Mouse (Mus musculus) embryonic facial prominence, embryonic 11.5 days (tissue): ENCODE data around the gene Btbd3. TPM values are rescaled to one million over a fixed set of nuclear protein-coding genes. Genes with fewer than 3 reads are reported as not detected.

ENCODE experiments used
- ATAC-seq: fragments of 200-750 bp; cut with Nextera tagmentation; replicated peaks from 2 replicates; pipeline ENCODE4 v1.8.0; 2017; ENCODE audit warnings: low read depth; ENCODE audit not compliant: insufficient number of reproducible peaks, low FRiP score, low TSS enrichment
- DNase-seq: peaks from one replicate; pipeline ENCODE4 v3.0.0-alpha.2; 2015; ENCODE audit warnings: low spot score
- H3K27ac ChIP-seq: fragments of 300-500 bp; sonication (generic); replicated peaks from 2 replicates; pipeline ENCODE4 v1.5.1; 2014; ENCODE audit warnings: mild to moderate bottlenecking, low read depth, low read length, control low read depth
- H3K27me3 ChIP-seq: fragments of 300-500 bp; sonication (generic); 2 replicates; pipeline ENCODE4 v1.6.1; 2014; ENCODE audit warnings: mild to moderate bottlenecking, low read length, moderate library complexity, mixed read lengths; ENCODE audit not compliant: control insufficient read depth, insufficient read depth
- H3K36me3 ChIP-seq: fragments of 300-500 bp; sonication (generic); replicated peaks from 2 replicates; pipeline ENCODE4 v1.6.1; 2014; ENCODE audit warnings: low read depth, mild to moderate bottlenecking, low read length, moderate library complexity, mixed read lengths; ENCODE audit not compliant: control insufficient read depth, insufficient read depth
- H3K4me1 ChIP-seq: fragments of 300-500 bp; sonication (generic); 2 replicates; pipeline ENCODE4 v1.6.1; 2014; ENCODE audit warnings: low read length, mixed read lengths; ENCODE audit not compliant: control insufficient read depth, insufficient read depth
- H3K4me2 ChIP-seq: fragments of 300-500 bp; sonication (generic); 2 replicates; pipeline ENCODE4 v1.6.1; 2014; ENCODE audit warnings: low read depth, mild to moderate bottlenecking, control low read depth, low read length, moderate library complexity
- H3K4me3 ChIP-seq: fragments of 300-500 bp; sonication (generic); 2 replicates; pipeline ENCODE4 v1.5.1; 2014; ENCODE audit warnings: low read depth, low read length, control low read depth
- H3K9ac ChIP-seq: fragments of 300-500 bp; sonication (generic); replicated peaks from 2 replicates; pipeline ENCODE4 v1.6.1; 2014; ENCODE audit warnings: mild to moderate bottlenecking, control low read depth, low read length
- H3K9me3 ChIP-seq: fragments of 300-500 bp; sonication (generic); replicated peaks from 2 replicates; pipeline ENCODE4 v1.6.1; 2016; ENCODE audit warnings: mild to moderate bottlenecking, low read length, inconsistent platforms, mixed read lengths; ENCODE audit not compliant: control insufficient read depth
- WGBS: fragments of 180-500 bp; shearing (Covaris S2); extraction: QIAGEN DNeasy Blood & Tissue Kit; methylation state at CpG from one replicate; pipeline ENCODE4 v1.1.7; 2014; 5-methylcytosine and 5-hydroxymethylcytosine counted together
- polyA plus RNA-seq: library from polyadenylated mRNA; unstranded; fragments of >200 nt; fragmentation: Nextera tagmentation; extraction: Ambion mirVana; gene quantifications from 2 replicates; pipeline ENCODE4 v1.2.1, GENCODE M21; 2014

Gene Btbd3
- polyA plus RNA-seq, 1 experiment from 2014 or later: 22.6 TPM

GRCm38 (mm10) chr2:138362474-138362873 is 106.1 kb downstream of the Btbd3 start:
- no peaks in the 10 kb centered on the region for H3K4me1 ChIP-seq
- peak; percentile 27 for DNase-seq
- H3K27me3 ChIP-seq: no peaks in the 10 kb centered on the region
- no peak overlapping the region for H3K9ac ChIP-seq
- no peaks in the 10 kb centered on the region for H3K36me3 ChIP-seq
- H3K9me3 ChIP-seq: no peaks in the 10 kb centered on the region
- no peak overlapping the region for H3K27ac ChIP-seq
- H3K4me3 ChIP-seq: no peak overlapping the region
- ATAC-seq: peak; percentile 74; the same call in 1 of the 2 replicates
- 25% methylated on average over 5 of the region's 5 CpGs for WGBS
- H3K4me2 ChIP-seq: no peak overlapping the region

GRCm38 (mm10) chr2:138365391-138365790 is 109.0 kb downstream of the Btbd3 start:
- 86% methylated on average over 4 of the region's 4 CpGs for WGBS
- Histone ChIP-seq H3K9ac (no peak overlapping the region), H3K4me3 (no peak overlapping the region), H3K4me1 (no peaks in the 10 kb centered on the region), H3K27me3 (no peaks in the 10 kb centered on the region), H3K9me3 (no peaks in the 10 kb centered on the region), H3K36me3 (no peaks in the 10 kb centered on the region), H3K4me2 (no peak overlapping the region), H3K27ac (no peak overlapping the region)
- ATAC-seq (no peak), DNase-seq (no peak)

GRCm38 (mm10) chr2:138374556-138374955 is 118.2 kb downstream of the Btbd3 start:
- Histone ChIP-seq H3K4me2 (no peak overlapping the region), H3K27ac (no peak overlapping the region), H3K4me1 (no peaks in the 10 kb centered on the region), H3K4me3 (no peak overlapping the region), H3K27me3 (no peaks in the 10 kb centered on the region), H3K9me3 (no peaks in the 10 kb centered on the region), H3K36me3 (no peaks in the 10 kb centered on the region), H3K9ac (no peak overlapping the region)
- 84% methylated on average over 5 of the region's 5 CpGs for WGBS
- DNase-seq (no peak), ATAC-seq (no peak)

GRCm38 (mm10) chr2:138378855-138379254 is 122.5 kb downstream of the Btbd3 start:
- no peaks in the 10 kb centered on the region for H3K4me1 ChIP-seq

GRCm38 (mm10) chr2:138384762-138385161 is 128.4 kb downstream of the Btbd3 start:
- Histone ChIP-seq H3K4me2 (no peak overlapping the region), H3K27me3 (no peaks in the 10 kb centered on the region), H3K4me3 (no peak overlapping the region), H3K27ac (no peak overlapping the region), H3K36me3 (no peaks in the 10 kb centered on the region), H3K9ac (no peak overlapping the region), H3K4me1 (no peaks in the 10 kb centered on the region), H3K9me3 (no peaks in the 10 kb centered on the region)
- ATAC-seq (no peak), DNase-seq (no peak)
- 81% methylated on average over 2 of the region's 2 CpGs for WGBS

More at GRCm38 (mm10) chr2:138378855-138379254, 122.5 kb downstream of the Btbd3 start:
- DNase-seq (no peak), ATAC-seq (no peak)
- no peaks in the 10 kb centered on the region for H3K36me3 ChIP-seq
- H3K9ac ChIP-seq: no peak overlapping the region
- H3K4me2 ChIP-seq: no peak overlapping the region
- H3K9me3 ChIP-seq: no peaks in the 10 kb centered on the region
- H3K4me3 ChIP-seq: no peak overlapping the region
- H3K27me3 ChIP-seq: no peaks in the 10 kb centered on the region
- H3K27ac ChIP-seq: no peak overlapping the region

- Histone ChIP-seq H3K4me1 (no peaks in the 10 kb centered on the region), H3K36me3 (no peaks in the 10 kb centered on the region), H3K9ac (no peak overlapping the region), H3K4me3 (no peak overlapping the region), H3K4me2 (no peak overlapping the region), H3K27ac (no peak overlapping the region), H3K27me3 (no peaks in the 10 kb centered on the region), H3K9me3 (no peaks in the 10 kb centered on the region)
- 80% methylated on average over 1 of the region's 1 CpGs for WGBS
- DNase-seq (no peak), ATAC-seq (no peak)
These were observed 132.2 kb downstream of the Btbd3 start for GRCm38 (mm10) chr2:138388591-138388990.

- Histone ChIP-seq H3K4me2 (no peak overlapping the region), H3K4me3 (no peak overlapping the region), H3K4me1 (no peaks in the 10 kb centered on the region), H3K36me3 (no peaks in the 10 kb centered on the region), H3K27me3 (no peaks in the 10 kb centered on the region), H3K9me3 (no peaks in the 10 kb centered on the region), H3K27ac (no peak overlapping the region), H3K9ac (no peak overlapping the region)
- WGBS: 60% methylated on average over 5 of the region's 5 CpGs
- ATAC-seq: no peak
- DNase-seq: no peak
These were observed 146.7 kb downstream of the Btbd3 start for GRCm38 (mm10) chr2:138403046-138403445.

GRCm38 (mm10) chr2:138405753-138406528 is 149.6 kb downstream of the Btbd3 start:
- Histone ChIP-seq H3K27ac (no peak overlapping the region), H3K27me3 (no peaks in the 10 kb centered on the region), H3K4me1 (no peaks in the 10 kb centered on the region), H3K9me3 (no peaks in the 10 kb centered on the region), H3K4me3 (no peak overlapping the region), H3K9ac (no peak overlapping the region), H3K36me3 (no peaks in the 10 kb centered on the region), H3K4me2 (no peak overlapping the region)
- peak; percentile 49 for DNase-seq
- WGBS: 7% methylated on average over 4 of the region's 4 CpGs
- peak; percentile 90 for ATAC-seq
